Mouse (Mus musculus): Measurements from ENCODE around the gene Oca2. TPM values are rescaled to one million over a fixed set of nuclear protein-coding genes. Genes with fewer than 3 reads are reported as not detected.

Gene Oca2
- polyA plus RNA-seq (2016; fragmentation: Nextera tagmentation; extraction: Ambion mirVana), result not detected in 2 replicates

- Histone ChIP-seq H3K27me3 (no peaks in the 10 kb centered on the region), H3K36me3 (no peaks in the 10 kb centered on the region), H3K4me2 (no peak within 1 kb of the TSS), H3K4me1 (replicated peaks) (no peaks in the 10 kb centered on the region), H3K27ac (no peak within 1 kb of the TSS), H3K4me3 (replicated peaks) (no peak within 1 kb of the TSS), H3K9me3 (no peaks in the 10 kb centered on the region), H3K9ac (replicated peaks) (no peak within 1 kb of the TSS)
- ATAC-seq (ENCODE audit: insufficient number of reproducible peaks, insufficient read depth, low FRiP score, low TSS enrichment, low read depth), result no peak
- WGBS, result 51% methylated on average over 3 of the region's 3 CpGs
These were observed at the start of gene Oca2 for GRCm38 (mm10) chr7:56239543-56239942. Oca2 (plus strand) TSS chr7:56239760.

- no peak overlapping the region for H3K9ac ChIP-seq (replicated peaks)
- 85% methylated on average over 6 of the region's 6 CpGs for WGBS
- no peak for ATAC-seq (ENCODE audit: insufficient number of reproducible peaks, insufficient read depth, low FRiP score, low TSS enrichment, low read depth)
- no peak overlapping the region for H3K4me3 ChIP-seq (replicated peaks)
- no peaks in the 10 kb centered on the region for H3K4me1 ChIP-seq (replicated peaks)
- H3K27ac ChIP-seq, result no peak overlapping the region
- no peak overlapping the region for H3K4me2 ChIP-seq
- H3K36me3 ChIP-seq, result peaks cover 62% of the 10 kb centered on the region
- H3K27me3 ChIP-seq, result no peaks in the 10 kb centered on the region
- no peaks in the 10 kb centered on the region for H3K9me3 ChIP-seq
These were observed 48.5 kb upstream of the Oca2 start for GRCm38 (mm10) chr7:56191041-56191440.

GRCm38 (mm10) chr7:56191661-56192060 is 47.9 kb upstream of the Oca2 start:
- Histone ChIP-seq H3K9me3 (no peaks in the 10 kb centered on the region), H3K27ac (no peak overlapping the region), H3K4me1 (replicated peaks) (no peaks in the 10 kb centered on the region), H3K4me3 (replicated peaks) (no peak overlapping the region), H3K4me2 (no peak overlapping the region), H3K36me3 (peaks cover 68% of the 10 kb centered on the region), H3K9ac (replicated peaks) (no peak overlapping the region), H3K27me3 (no peaks in the 10 kb centered on the region)
- no peak for ATAC-seq (ENCODE audit: insufficient number of reproducible peaks, insufficient read depth, low FRiP score, low TSS enrichment, low read depth)
- 73% methylated on average over 4 of the region's 4 CpGs for WGBS

GRCm38 (mm10) chr7:56201483-56202218 is 37.9 kb upstream of the Oca2 start:
- 92% methylated on average over 10 of the region's 10 CpGs for WGBS
- no peak overlapping the region for H3K9ac ChIP-seq (replicated peaks)

GRCm38 (mm10) chr7:56202843-56203242 is 36.7 kb upstream of the Oca2 start:
- peaks cover 86% of the 10 kb centered on the region for H3K36me3 ChIP-seq

More at GRCm38 (mm10) chr7:56201483-56202218, 37.9 kb upstream of the Oca2 start:
- Histone ChIP-seq H3K27me3 (no peaks in the 10 kb centered on the region), H3K4me3 (replicated peaks) (no peak overlapping the region), H3K4me2 (no peak overlapping the region), H3K9me3 (no peaks in the 10 kb centered on the region), H3K4me1 (replicated peaks) (no peaks in the 10 kb centered on the region), H3K27ac (no peak overlapping the region), H3K36me3 (peaks cover 87% of the 10 kb centered on the region)
- ATAC-seq (ENCODE audit: insufficient number of reproducible peaks, insufficient read depth, low FRiP score, low TSS enrichment, low read depth), result no peak

GRCm38 (mm10) chr7:56203286-56203685 is 36.3 kb upstream of the Oca2 start:
- Histone ChIP-seq H3K9ac (replicated peaks) (no peak overlapping the region), H3K36me3 (peaks cover 84% of the 10 kb centered on the region), H3K9me3 (no peaks in the 10 kb centered on the region), H3K4me2 (no peak overlapping the region), H3K4me3 (replicated peaks) (no peak overlapping the region), H3K27ac (no peak overlapping the region), H3K27me3 (no peaks in the 10 kb centered on the region), H3K4me1 (replicated peaks) (no peaks in the 10 kb centered on the region)
- ATAC-seq (ENCODE audit: insufficient number of reproducible peaks, insufficient read depth, low FRiP score, low TSS enrichment, low read depth), result no peak
- WGBS, result 96% methylated on average over 2 of the region's 2 CpGs

More at GRCm38 (mm10) chr7:56202843-56203242, 36.7 kb upstream of the Oca2 start:
- WGBS, result 96% methylated on average over 3 of the region's 3 CpGs
- ATAC-seq (ENCODE audit: insufficient number of reproducible peaks, insufficient read depth, low FRiP score, low TSS enrichment, low read depth), result no peak
- H3K4me3 ChIP-seq (replicated peaks), result no peak overlapping the region
- H3K27ac ChIP-seq, result no peak overlapping the region
- H3K9ac ChIP-seq (replicated peaks), result no peak overlapping the region
- H3K4me2 ChIP-seq, result no peak overlapping the region
- H3K27me3 ChIP-seq, result no peaks in the 10 kb centered on the region
- no peaks in the 10 kb centered on the region for H3K9me3 ChIP-seq
- no peaks in the 10 kb centered on the region for H3K4me1 ChIP-seq (replicated peaks)

- no peak for ATAC-seq (ENCODE audit: insufficient number of reproducible peaks, insufficient read depth, low FRiP score, low TSS enrichment, low read depth)
These were observed 34.7 kb upstream of the Oca2 start for GRCm38 (mm10) chr7:56204877-56205276.

GRCm38 (mm10) chr7:56220811-56221210 is 18.7 kb upstream of the Oca2 start:
- H3K27ac ChIP-seq, result no peak overlapping the region
- peaks cover 79% of the 10 kb centered on the region for H3K36me3 ChIP-seq
- WGBS, result 88% methylated on average over 6 of the region's 6 CpGs
- H3K4me2 ChIP-seq, result no peak overlapping the region
- ATAC-seq (ENCODE audit: insufficient number of reproducible peaks, insufficient read depth, low FRiP score, low TSS enrichment, low read depth), result no peak
- H3K4me3 ChIP-seq (replicated peaks), result no peak overlapping the region
- no peaks in the 10 kb centered on the region for H3K9me3 ChIP-seq
- H3K4me1 ChIP-seq (replicated peaks), result no peaks in the 10 kb centered on the region
- no peak overlapping the region for H3K9ac ChIP-seq (replicated peaks)
- no peaks in the 10 kb centered on the region for H3K27me3 ChIP-seq

More at GRCm38 (mm10) chr7:56204877-56205276, 34.7 kb upstream of the Oca2 start:
- WGBS, result 75% methylated on average over 3 of the region's 3 CpGs
- no peak overlapping the region for H3K4me2 ChIP-seq
- H3K36me3 ChIP-seq, result peaks cover 81% of the 10 kb centered on the region
- H3K27me3 ChIP-seq, result no peaks in the 10 kb centered on the region
- no peaks in the 10 kb centered on the region for H3K4me1 ChIP-seq (replicated peaks)
- H3K9ac ChIP-seq (replicated peaks), result no peak overlapping the region
- H3K27ac ChIP-seq, result no peak overlapping the region
- no peak overlapping the region for H3K4me3 ChIP-seq (replicated peaks)
- H3K9me3 ChIP-seq, result no peaks in the 10 kb centered on the region

- H3K4me2 ChIP-seq, result no peak overlapping the region
- WGBS, result 74% methylated on average over 5 of the region's 5 CpGs
- no peak overlapping the region for H3K9ac ChIP-seq (replicated peaks)
- H3K9me3 ChIP-seq, result no peaks in the 10 kb centered on the region
- no peak overlapping the region for H3K4me3 ChIP-seq (replicated peaks)
- no peak overlapping the region for H3K27ac ChIP-seq
- ATAC-seq (ENCODE audit: insufficient number of reproducible peaks, insufficient read depth, low FRiP score, low TSS enrichment, low read depth), result no peak
- H3K27me3 ChIP-seq, result no peaks in the 10 kb centered on the region
- no peaks in the 10 kb centered on the region for H3K4me1 ChIP-seq (replicated peaks)
- H3K36me3 ChIP-seq, result peaks cover 22% of the 10 kb centered on the region
These were observed 3.7 kb upstream of the Oca2 start for GRCm38 (mm10) chr7:56235794-56236423.

GRCm38 (mm10) chr7:56236617-56237016 is 2.9 kb upstream of the Oca2 start:
- peaks cover 17% of the 10 kb centered on the region for H3K36me3 ChIP-seq
- H3K4me3 ChIP-seq (replicated peaks), result no peak overlapping the region
- no peak overlapping the region for H3K27ac ChIP-seq
- H3K9me3 ChIP-seq, result no peaks in the 10 kb centered on the region
- WGBS, result 87% methylated on average over 3 of the region's 3 CpGs
- no peak overlapping the region for H3K4me2 ChIP-seq
- H3K27me3 ChIP-seq, result no peaks in the 10 kb centered on the region
- no peaks in the 10 kb centered on the region for H3K4me1 ChIP-seq (replicated peaks)
- no peak for ATAC-seq (ENCODE audit: insufficient number of reproducible peaks, insufficient read depth, low FRiP score, low TSS enrichment, low read depth)
- H3K9ac ChIP-seq (replicated peaks), result no peak overlapping the region

GRCm38 (mm10) chr7:56254568-56254967 is 15.0 kb downstream of the Oca2 start:
- no peaks in the 10 kb centered on the region for H3K4me1 ChIP-seq (replicated peaks)
- 80% methylated on average over 10 of the region's 10 CpGs for WGBS

More at GRCm38 (mm10) chr7:56254568-56254967, 15.0 kb downstream of the Oca2 start:
- Histone ChIP-seq H3K9ac (replicated peaks) (no peak overlapping the region), H3K27ac (no peak overlapping the region), H3K4me3 (replicated peaks) (no peak overlapping the region), H3K9me3 (no peaks in the 10 kb centered on the region), H3K4me2 (no peak overlapping the region), H3K27me3 (no peaks in the 10 kb centered on the region), H3K36me3 (no peaks in the 10 kb centered on the region)
- ATAC-seq (ENCODE audit: insufficient number of reproducible peaks, insufficient read depth, low FRiP score, low TSS enrichment, low read depth), result no peak
